In the genomic region with DNA sequence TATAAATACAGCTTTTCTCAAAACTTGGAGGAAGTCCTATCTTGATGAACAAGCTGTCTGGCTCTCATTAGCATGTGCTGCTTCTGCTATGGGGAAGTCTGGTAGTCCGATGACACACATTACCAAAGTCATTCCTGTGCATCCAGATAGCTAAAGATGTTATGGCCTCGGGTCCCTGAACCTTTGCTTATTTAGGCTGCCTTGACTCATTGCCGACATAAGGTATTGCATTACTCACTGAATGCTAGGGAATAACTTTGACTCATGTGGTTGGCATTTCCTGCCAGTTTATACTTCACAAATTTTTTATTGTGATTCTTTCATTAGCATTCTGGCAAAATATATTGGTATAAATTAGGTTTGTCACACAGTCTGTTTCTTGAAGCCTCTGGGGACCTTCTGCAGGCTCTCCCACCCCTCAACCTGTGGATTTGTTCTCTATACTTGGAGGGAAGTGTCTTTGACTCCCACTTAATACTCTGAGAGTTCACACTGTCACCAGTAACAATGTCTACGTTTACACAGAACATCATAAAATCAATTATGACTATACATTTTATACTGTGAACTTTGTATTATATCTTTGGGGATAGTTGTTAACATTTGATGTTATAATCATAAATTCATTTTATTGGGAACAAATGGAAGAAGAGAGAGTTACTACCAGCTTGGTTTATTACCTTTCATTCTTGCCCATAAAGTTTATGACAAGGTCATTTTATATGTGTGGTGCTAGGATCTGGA, we compare ENCODE assay signal across 25 mouse cellular contexts. TPM values are rescaled to one million over a fixed set of nuclear protein-coding genes. Genes with fewer than 3 reads are reported as not detected.
DNase-seq lines count a peak whose midpoint lies in the region; ATAC-seq and TF ChIP-seq lines count a peak whose summit lies in the region.
"Had no signal": no experiment of that assay in that cellular context is flagged by ENCODE, and none has a peak within 500 bp of the region (broad histone marks: within the 10 kb centered on the region; RNA-seq: fewer than 3 reads in every experiment).

No protein-coding gene starts in this region.

- no peak overlapping the region for H3K4me3 ChIP-seq in small intestine, adult 2 months (ENCODE audit: low read depth, low read length)
- H3K4me3 ChIP-seq: forebrain, embryonic 10.5 days; left cerebral cortex, adult 2 months; limb, embryonic 15.5 days; lung, embryonic 15.5 days; neural tube, embryonic 15.5 days had no signal

- DNase-seq in heart, adult 11 months = peak; percentile 21
- no peak for DNase-seq in heart, adult 9 months (ENCODE audit: low spot score in 2 of 2)
- DNase-seq in NIH3T3 (ENCODE audit: low read depth) = peak; percentile 76
- no peak for DNase-seq in layer of hippocampus, postnatal 36 days
- no peak for DNase-seq in lung, postnatal 36 days
- DNase-seq in spleen, postnatal 14 days (ENCODE audit: low spot score in 2 of 2) = no peak
- DNase-seq: adrenal gland, postnatal 25 days; cerebellum, adult 8-10 months; gastrocnemius, postnatal 14 days; heart, postnatal 14 days; kidney, adult 8-10 months; kidney, postnatal 14 days; left cerebral cortex, postnatal 4 days; right cerebral cortex, adult 18-20 months had no signal

- peaks cover 16% of the 10 kb centered on the region for H3K4me1 ChIP-seq in small intestine, adult 2 months (ENCODE audit: control insufficient read depth, insufficient read depth, insufficient read length, low read length)
- H3K4me1 ChIP-seq: forebrain, embryonic 10.5 days; lung, embryonic 15.5 days had no signal

- 32% methylated on average over 4 of the region's 4 CpGs for WGBS in small intestine, adult 2 months

- H3K27ac ChIP-seq in small intestine, adult 2 months (ENCODE audit: insufficient read depth, low read depth, low read length) = peak overlapping the region; percentile 68
- H3K27ac ChIP-seq: forebrain, embryonic 10.5 days; left cerebral cortex, adult 2 months; limb, embryonic 15.5 days; liver, embryonic 14.5 days; lung, embryonic 15.5 days; neural tube, embryonic 15.5 days had no signal

- H3K36me3 ChIP-seq in small intestine, adult 2 months (ENCODE audit: control insufficient read depth, insufficient read depth, low read length) = peaks cover 35% of the 10 kb centered on the region
- H3K36me3 ChIP-seq: G1E; neural tube, embryonic 15.5 days had no signal

- TF ChIP-seq CTCF in small intestine, adult 2 months (IDR thresholded peaks at IDR 0.05; ENCODE audit: extremely low read depth, insufficient read length, insufficient replicate concordance, low read depth, low read length) = no peak

- H3K27me3 ChIP-seq in small intestine, adult 2 months (ENCODE audit: control insufficient read depth, insufficient read depth, low read length) = no peaks in the 10 kb centered on the region
- H3K27me3 ChIP-seq: CH12.LX; limb, embryonic 15.5 days; lung, embryonic 15.5 days; neural tube, embryonic 15.5 days had no signal

- 0 out of 2 replicates have a peak, but pooled peaks have one; percentile 23 for ATAC-seq in granulocyte monocyte progenitor cell, adult 5-6 weeks (replicated peaks; ENCODE audit: poor library complexity, severe bottlenecking)
- ATAC-seq: forebrain, embryonic 16.5 days had no signal

- TF ChIP-seq POLR2A in small intestine, adult 2 months (IDR thresholded peaks at IDR 0.05; ENCODE audit: low read depth, low read length) = no peak

RNA-seq across cellular contexts. Expression of gene Slc25a24, which starts 33.1 kb away (rescaled TPM):
- 16.0 and 16.2 TPM in 2 replicates for total RNA-seq in granulocyte monocyte progenitor cell, adult 5-6 weeks (2014; fragmentation: Nextera tagmentation)
- 15.3 and 17.1 TPM in 2 replicates for total RNA-seq in granulocyte monocyte progenitor cell, adult 5-6 weeks (2017)
- polyA plus RNA-seq in small intestine, adult 2 months (2012; rRNA removed) = 18.4 and 67.3 TPM in 2 replicates
- 1 to 10 TPM; 2.9 to 3.0 TPM for total RNA-seq in layer of hippocampus, postnatal 36 days (2021)
- polyA plus RNA-seq: G1E had no signal

Comparison
In these comparisons a context has a peak if more than half of its experiments do, and no peak if none do; other contexts are left out.
1. DNase-seq: peak in heart, adult 11 months (single experiment) and NIH3T3 (single experiment); none in heart, adult 9 months (0 of 2), layer of hippocampus, postnatal 36 days (0 of 2), lung, postnatal 36 days (single experiment) and spleen, postnatal 14 days (0 of 2).
2. RNA of gene Slc25a24, which starts 33.1 kb away (total RNA-seq): 15.3 to 17.1 TPM in granulocyte monocyte progenitor cell, adult 5-6 weeks; 2.9 to 3.0 TPM in layer of hippocampus, postnatal 36 days; every median in the first group is over 4 times any median in the second.